In the genomic region with DNA sequence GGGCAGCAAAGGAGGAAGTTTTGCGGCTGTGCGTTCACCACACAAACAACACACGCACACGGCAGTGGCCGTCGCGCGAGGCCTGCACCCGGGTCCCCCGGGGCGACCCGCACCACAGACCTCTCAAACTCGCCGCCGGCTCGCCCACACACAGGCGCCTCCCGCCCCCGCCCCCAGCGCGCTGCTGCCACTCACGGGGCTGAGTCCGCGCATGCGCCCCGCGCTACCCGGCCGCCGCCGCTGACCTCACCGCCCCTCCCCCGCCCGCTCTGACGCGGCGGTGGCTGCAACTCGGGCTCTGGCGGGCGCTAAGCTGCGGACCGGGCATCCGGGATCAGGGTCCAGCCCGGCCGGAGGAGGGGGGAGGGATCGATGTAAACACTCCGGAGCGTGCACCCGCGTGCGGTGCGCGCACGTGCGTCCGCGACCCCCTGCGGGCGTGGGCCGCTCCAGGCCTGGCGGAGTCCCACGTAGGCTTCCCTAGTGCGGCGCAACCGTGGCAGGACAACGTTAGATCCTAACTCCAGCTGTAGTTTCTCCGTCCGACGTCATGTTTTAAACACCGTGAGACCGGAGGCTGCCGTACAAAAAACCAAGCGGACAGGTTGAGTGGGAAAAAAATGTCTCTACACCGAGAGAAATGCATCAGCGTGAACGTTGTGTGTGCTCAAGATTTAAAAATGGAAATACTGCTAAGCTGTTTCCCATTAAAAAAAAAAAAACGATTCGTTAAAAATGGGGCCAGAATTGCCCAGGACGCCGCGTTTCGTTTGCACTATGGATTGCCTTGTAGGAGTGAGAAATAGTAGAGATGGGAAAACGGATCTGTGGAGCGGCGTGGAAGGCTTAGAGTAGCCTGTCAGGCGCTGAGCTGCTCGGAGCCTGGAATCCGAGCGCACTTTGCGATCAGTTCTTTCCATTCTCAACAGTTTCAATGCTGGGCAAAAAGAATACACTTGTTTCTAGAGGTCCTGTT, we compare ENCODE assay signal across 7 mouse cellular contexts. TPM values are rescaled to one million over a fixed set of nuclear protein-coding genes. Genes with fewer than 3 reads are reported as not detected.
DNase-seq lines count a peak whose midpoint lies in the region; ATAC-seq lines count a peak whose summit lies in the region.

No protein-coding gene starts in this region.

- under 1% methylated on average over 84 of the region's 90 CpGs for WGBS in embryonic facial prominence, embryonic 12.5 days
- under 1% methylated on average over 88 of the region's 90 CpGs for WGBS in limb, embryonic 13.5 days
- under 1% methylated on average over 79 of the region's 90 CpGs for WGBS in midbrain, embryonic 16.5 days

- peak overlapping the region; percentile 78 for H3K9ac ChIP-seq in embryonic facial prominence, embryonic 12.5 days
- peak overlapping the region; percentile 86 for H3K9ac ChIP-seq in limb, embryonic 13.5 days
- peak overlapping the region; percentile 97 for H3K9ac ChIP-seq in midbrain, embryonic 16.5 days (ENCODE audit: low read depth, low read length)

- H3K4me2 ChIP-seq in embryonic facial prominence, embryonic 12.5 days (replicated peaks), result peak overlapping the region; percentile 50
- H3K4me2 ChIP-seq in limb, embryonic 13.5 days (replicated peaks), result peak overlapping the region; percentile 72
- peak overlapping the region; percentile 75 for H3K4me2 ChIP-seq in midbrain, embryonic 16.5 days (ENCODE audit: low read length)

- peak overlapping the region; percentile 72 for H3K4me3 ChIP-seq in embryonic facial prominence, embryonic 12.5 days
- H3K4me3 ChIP-seq in limb, embryonic 13.5 days, result peak overlapping the region; percentile 92
- H3K4me3 ChIP-seq in midbrain, embryonic 16.5 days (ENCODE audit: low read depth, low read length), result peak overlapping the region; percentile 82

- peak overlapping the region; percentile 99 for H3K27ac ChIP-seq in embryonic facial prominence, embryonic 12.5 days
- peak overlapping the region; percentile 99 for H3K27ac ChIP-seq in limb, embryonic 13.5 days
- H3K27ac ChIP-seq in midbrain, embryonic 16.5 days (ENCODE audit: low read length), result peak overlapping the region; percentile 99

- peak; percentile 78 for ATAC-seq in embryonic facial prominence, embryonic 12.5 days (ENCODE audit: insufficient number of reproducible peaks, insufficient read depth, low FRiP score, low TSS enrichment)
- peak; percentile 85 for ATAC-seq in limb, embryonic 13.5 days (ENCODE audit: low FRiP score, low read depth)
- peak; percentile 90 for ATAC-seq in midbrain, embryonic 16.5 days

- H3K27me3 ChIP-seq in embryonic facial prominence, embryonic 12.5 days, result no peaks in the 10 kb centered on the region
- H3K27me3 ChIP-seq in limb, embryonic 13.5 days, result no peaks in the 10 kb centered on the region
- no peaks in the 10 kb centered on the region for H3K27me3 ChIP-seq in midbrain, embryonic 16.5 days (ENCODE audit: control insufficient read depth, insufficient read depth, low read depth, low read length)

- H3K36me3 ChIP-seq in embryonic facial prominence, embryonic 12.5 days, result no peaks in the 10 kb centered on the region
- H3K36me3 ChIP-seq in limb, embryonic 13.5 days, result no peaks in the 10 kb centered on the region
- no peaks in the 10 kb centered on the region for H3K36me3 ChIP-seq in midbrain, embryonic 16.5 days (ENCODE audit: control insufficient read depth, insufficient read depth, low read length)

- no peaks in the 10 kb centered on the region for H3K9me3 ChIP-seq in embryonic facial prominence, embryonic 12.5 days
- no peaks in the 10 kb centered on the region for H3K9me3 ChIP-seq in limb, embryonic 13.5 days
- H3K9me3 ChIP-seq in midbrain, embryonic 16.5 days (replicated peaks; ENCODE audit: control insufficient read depth, low read length, poor library complexity, severe bottlenecking), result no peaks in the 10 kb centered on the region

- peaks cover 9% of the 10 kb centered on the region for H3K4me1 ChIP-seq in embryonic facial prominence, embryonic 12.5 days
- peaks cover 18% of the 10 kb centered on the region for H3K4me1 ChIP-seq in limb, embryonic 13.5 days
- H3K4me1 ChIP-seq in midbrain, embryonic 16.5 days (ENCODE audit: control insufficient read depth, insufficient read depth, low read length), result peaks cover 22% of the 10 kb centered on the region

- peak; percentile 98 for DNase-seq in adrenal gland, postnatal 25 days
- peak; percentile 97 for DNase-seq in heart, adult 18-20 months
- peak; percentile 96 for DNase-seq in kidney, adult 8-10 months
- peak; percentile 96 to 97 for DNase-seq in spleen, postnatal 10 days (ENCODE audit: low spot score in 2 of 2)

RNA-seq across cellular contexts. Expression of a gene that starts 1.1 kb away (rescaled TPM):
- total RNA-seq in adrenal gland, postnatal 25 days (2021), result 61.9 and 69.2 TPM in 2 replicates
- 19.1 and 20.0 TPM in 2 replicates for polyA plus RNA-seq in embryonic facial prominence, embryonic 12.5 days (2016; fragmentation: Nextera tagmentation; extraction: Ambion mirVana)
- total RNA-seq in heart, adult 18-20 months (2021), result 10 to 100 TPM; 41.8 to 45.0 TPM
- polyA plus RNA-seq in limb, embryonic 13.5 days (2015; fragmentation: Nextera tagmentation; extraction: Ambion mirVana), result 13.8 and 15.0 TPM in 2 replicates
- polyA plus RNA-seq in midbrain, embryonic 16.5 days (2015; fragmentation: Nextera tagmentation; extraction: Ambion mirVana), result 15.3 and 19.2 TPM in 2 replicates

RNA-seq across cellular contexts. Expression of a gene that starts 16.2 kb away (rescaled TPM):
- not detected in 2 replicates for total RNA-seq in adrenal gland, postnatal 25 days (2021)
- not detected in 2 replicates for polyA plus RNA-seq in embryonic facial prominence, embryonic 12.5 days (2016; fragmentation: Nextera tagmentation; extraction: Ambion mirVana)
- under 1 TPM in 1 of 2 experiments, not detected in 1; 0.13 TPM for total RNA-seq in heart, adult 18-20 months (2021)
- 0.09 TPM in 1 of 2 replicates, not detected in the other for polyA plus RNA-seq in limb, embryonic 13.5 days (2015; fragmentation: Nextera tagmentation; extraction: Ambion mirVana)
- 0.13 TPM in 1 of 2 replicates, not detected in the other for polyA plus RNA-seq in midbrain, embryonic 16.5 days (2015; fragmentation: Nextera tagmentation; extraction: Ambion mirVana)

Comparison
In these comparisons a context has a peak if more than half of its experiments do, and no peak if none do; other contexts are left out.
1. Peak in every context shown above with its lines: DNase-seq, ATAC-seq, H3K4me3 ChIP-seq and H3K27ac ChIP-seq.